Mouse (Mus musculus): ENCODE results near the gene Rnls. TPM values are rescaled to one million over a fixed set of nuclear protein-coding genes. Genes with fewer than 3 reads are reported as not detected.

The Rnls gene
- 3.8 TPM for polyA plus RNA-seq (2014; fragmentation: Illumina TruSeq; extraction: RNeasy Lipid Tissue Mini Kit (QIAGEN cat#74804); ENCODE audit: low read depth, low replicate concordance)

GRCm38 (mm10) chr19:33391651-33392382 is at the start of gene Rnls:
TSS of gene Rnls (minus strand) at chr19:33392295.

Other genes starting within 250 kb of the Rnls start
- not detected for gene Lipo4, start 125.5 kb upstream of the Rnls start, polyA plus RNA-seq (2014; fragmentation: Illumina TruSeq; extraction: RNeasy Lipid Tissue Mini Kit (QIAGEN cat#74804); ENCODE audit: low read depth, low replicate concordance)
- not detected for gene Gm8978, start 233.0 kb upstream of the Rnls start, polyA plus RNA-seq (2014; fragmentation: Illumina TruSeq; extraction: RNeasy Lipid Tissue Mini Kit (QIAGEN cat#74804); ENCODE audit: low read depth, low replicate concordance)